Mouse (Mus musculus) kidney, embryonic 15.5 days (tissue): ENCODE data around the gene Cenpv. TPM values are rescaled to one million over a fixed set of nuclear protein-coding genes. Genes with fewer than 3 reads are reported as not detected.

Experiments used
- polyA plus RNA-seq: library from polyadenylated mRNA; unstranded; fragments of >200 nt; fragmentation: Nextera tagmentation; extraction: Ambion mirVana; gene quantifications from 2 replicates; pipeline ENCODE4 v1.2.1, GENCODE M21; 2015

The Cenpv gene
- polyA plus RNA-seq, 1 experiment from 2014 or later = 20.0 TPM

Other genes with a start within 250 kb of the Cenpv start
- gene Pigl, start 80.8 kb downstream of the Cenpv start, polyA plus RNA-seq = 11.9 and 12.4 TPM in 2 replicates
- gene Ncor1, start 80.7 kb downstream of the Cenpv start, polyA plus RNA-seq = 168 and 172 TPM in 2 replicates
- 3,192 and 3,248 TPM in 2 replicates for gene Ubb, start 11.9 kb upstream of the Cenpv start, polyA plus RNA-seq
- 3.5 and 6.4 TPM in 2 replicates for gene Trpv2, start 35.2 kb upstream of the Cenpv start, polyA plus RNA-seq
- 14.3 and 15.7 TPM in 2 replicates for gene Lrrc75a, start 109.3 kb upstream of the Cenpv start, polyA plus RNA-seq
- gene Mmgt2, start 109.4 kb upstream of the Cenpv start, polyA plus RNA-seq = 67.3 and 70.4 TPM in 2 replicates
- gene Zfp287, start 192.6 kb upstream of the Cenpv start, polyA plus RNA-seq = 8.6 and 8.9 TPM in 2 replicates
- not detected in 2 replicates for gene Gm10428, start 213.8 kb upstream of the Cenpv start, polyA plus RNA-seq